Comparison of ENCODE assay signal across 9 mouse cellular contexts in genomic region chr9:106386181-106386864, GRCm38 (mm10). TPM values are rescaled to one million over a fixed set of nuclear protein-coding genes. Genes with fewer than 3 reads are reported as not detected.
DNase-seq lines count a peak whose midpoint lies in the region; ATAC-seq lines count a peak whose summit lies in the region.
"Had no signal": no experiment of that assay in that cellular context is flagged by ENCODE, and none has a peak within 500 bp of the region (broad histone marks: within the 10 kb centered on the region; RNA-seq: fewer than 3 reads in every experiment).

No protein-coding gene starts in this region.

- intact Hi-C loops in gastrocnemius, postnatal 36 days (cut with DNase I): loop anchor here (2.0 kb wide), 1 partner anchor 16 kb away; no protein-coding TSS in a partner anchor

- no peak for DNase-seq in frontal cortex, postnatal 36 days (ENCODE audit: low spot score in 2 of 2)
- DNase-seq in spleen, adult 18-20 months: peak; percentile 36 to 47
- no peak for DNase-seq in spleen, postnatal 10 days (ENCODE audit: low spot score in 2 of 2)
- DNase-seq in gastrocnemius, postnatal 36 days: peak; percentile 37 to 52
- peak; percentile 76 for DNase-seq in skeletal muscle tissue, adult 2 months (ENCODE audit: low read depth, low spot score)
- no peak for DNase-seq in left cerebral cortex, adult 11 months (ENCODE audit: low spot score)
- DNase-seq: kidney, adult 8-10 months had no signal

- peak; percentile 41; the same call in 1 of the 2 replicates for ATAC-seq in frontal cortex, adult (ENCODE audit: low TSS enrichment)
- ATAC-seq in erythroblast, adult 5-6 weeks (replicated peaks; ENCODE audit: low FRiP score, poor library complexity, severe bottlenecking): no peak

RNA-seq across cellular contexts. Expression of gene Dusp7, which starts 17.9 kb away (rescaled TPM):
- 10 to 100 TPM; 24.9 to 28.3 TPM for total RNA-seq in gastrocnemius, postnatal 36 days (2021)
- total RNA-seq in erythroblast, adult 5-6 weeks (2015; ENCODE audit: low replicate concordance): 17.5 and 19.9 TPM in 2 replicates
- total RNA-seq in erythroblast, adult 5-6 weeks (2017; ENCODE audit: low replicate concordance): 3.3 and 4.3 TPM in 2 replicates

RNA-seq across cellular contexts. Expression of gene Rpl29, which starts 42.9 kb away (rescaled TPM):
- 100 to 1,000 TPM; 218 to 266 TPM for total RNA-seq in gastrocnemius, postnatal 36 days (2021)
- 553 and 845 TPM in 2 replicates for total RNA-seq in erythroblast, adult 5-6 weeks (2015; ENCODE audit: low replicate concordance)
- 192 and 282 TPM in 2 replicates for total RNA-seq in erythroblast, adult 5-6 weeks (2017; ENCODE audit: low replicate concordance)

RNA-seq across cellular contexts. Expression of gene Acy1, which starts 51.8 kb away (rescaled TPM):
- 10 to 100 TPM in 1 of 2 experiments, 1 to 10 TPM in 1; 9.0 to 12.3 TPM for total RNA-seq in gastrocnemius, postnatal 36 days (2021)
- 0.77 and 4.2 TPM in 2 replicates for total RNA-seq in erythroblast, adult 5-6 weeks (2015; ENCODE audit: low replicate concordance)
- total RNA-seq in erythroblast, adult 5-6 weeks (2017; ENCODE audit: low replicate concordance): 4.5 and 7.4 TPM in 2 replicates

Comparison
In these comparisons a context has a peak if more than half of its experiments do, and no peak if none do; other contexts are left out.
1. DNase-seq: peak in spleen, adult 18-20 months (2 of 2), gastrocnemius, postnatal 36 days (2 of 2) and skeletal muscle tissue, adult 2 months (single experiment); none in frontal cortex, postnatal 36 days (0 of 2), spleen, postnatal 10 days (0 of 2) and left cerebral cortex, adult 11 months (single experiment).